Mouse (Mus musculus) layer of hippocampus, adult 18-20 months (tissue): ENCODE data around the gene Gcn1l1. TPM values are rescaled to one million over a fixed set of nuclear protein-coding genes. Genes with fewer than 3 reads are reported as not detected.

Experiments
- DNase-seq, 2 experiments: peaks; one replicate each; pipeline ENCODE4 v3.0.0; 2022; ENCODE audit warnings: low spot score in 2 of 2
- total RNA-seq, 2 experiments: library from RNA; stranded (reverse); gene quantifications; 2 replicates each; pipeline ENCODE4 v1.2.3; 2021

Gcn1l1 gene
- total RNA-seq, 2 experiments from 2014 or later = 64.0 to 68.7 TPM

- DNase-seq = no peak
Measured at GRCm38 (mm10) chr5:115534290-115534731, 30.7 kb upstream of the Gcn1l1 start.

DNA sequence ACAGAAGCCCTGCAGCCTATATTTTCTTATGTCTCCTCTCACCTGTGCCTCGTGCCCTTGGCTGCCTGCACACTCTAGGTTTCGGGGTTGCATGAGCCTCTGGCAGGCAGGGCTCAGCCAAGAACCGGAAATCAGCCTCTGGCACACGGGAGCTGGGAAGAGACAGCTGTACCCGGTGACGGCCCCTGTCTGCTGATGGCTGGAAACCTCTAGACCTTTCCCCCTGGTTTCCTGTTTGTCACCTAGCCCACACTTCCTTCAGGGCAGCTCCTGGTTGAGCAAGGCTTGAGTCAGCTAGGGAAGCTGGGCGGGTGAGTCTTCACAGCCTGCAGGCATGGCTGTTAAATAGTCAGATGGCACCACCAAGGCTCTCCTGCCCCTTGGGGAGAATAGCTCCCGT lies 30.2 kb upstream of the Gcn1l1 start:
- no peak for DNase-seq

DNA sequence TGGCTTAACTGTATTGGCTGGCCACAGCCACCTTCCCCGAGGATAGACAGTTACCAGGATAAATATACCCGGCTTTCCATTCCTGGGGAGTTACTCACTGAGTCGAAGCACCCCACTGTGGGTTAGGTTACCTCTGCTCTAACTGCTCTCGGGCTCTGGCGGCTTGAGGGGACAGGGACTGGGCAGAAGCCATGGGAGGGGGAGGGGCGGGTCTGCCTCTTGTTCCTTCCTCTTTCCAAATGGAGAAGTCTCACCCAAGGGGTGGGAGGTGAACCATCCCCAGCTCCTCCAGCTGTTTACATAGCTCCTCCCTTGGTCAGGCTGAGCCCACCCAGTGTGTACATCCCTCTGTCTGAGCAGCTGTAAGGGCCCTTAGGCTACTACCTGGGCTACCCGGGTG lies 29.4 kb upstream of the Gcn1l1 start:
- no peak for DNase-seq

DNA sequence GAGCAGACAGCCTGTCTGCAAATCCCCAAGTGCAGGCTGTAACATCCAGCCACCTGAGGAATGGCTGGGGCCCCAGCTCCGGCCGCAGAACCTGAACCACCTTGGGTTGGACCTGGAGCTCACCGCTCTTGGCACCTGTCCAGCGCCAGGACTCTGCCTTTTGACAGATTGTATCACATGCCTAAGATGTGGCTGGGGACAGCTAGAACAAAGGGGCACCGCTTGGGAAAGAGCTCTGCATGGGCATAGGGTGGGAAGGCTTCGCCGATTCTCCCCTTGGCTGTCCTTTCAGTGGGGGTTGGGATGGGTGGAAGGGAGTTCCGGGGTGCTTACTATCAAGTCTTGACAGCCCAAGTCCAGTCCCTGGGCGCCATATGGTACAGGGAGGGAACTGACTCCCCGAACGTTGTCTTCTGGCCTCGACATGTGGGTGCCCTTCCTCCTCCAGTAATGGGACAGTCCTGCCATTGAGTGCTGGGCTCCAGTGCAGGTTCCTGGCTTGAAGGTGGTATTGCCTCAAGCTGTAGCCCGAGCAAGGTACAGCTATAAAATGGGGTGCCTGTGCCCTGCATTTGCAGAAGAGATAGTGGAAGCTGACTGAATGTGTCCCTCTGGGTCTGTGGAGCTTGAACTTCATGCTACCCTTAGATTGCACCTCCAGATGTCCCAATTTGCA lies 26.9 kb upstream of the Gcn1l1 start:
- DNase-seq = no peak

GRCm38 (mm10) chr5:115538693-115539043 lies 26.4 kb upstream of the Gcn1l1 start:
- peak; percentile 76 to 97 for DNase-seq

GRCm38 (mm10) chr5:115542635-115543384 lies 22.2 kb upstream of the Gcn1l1 start:
- DNase-seq = no peak

DNA sequence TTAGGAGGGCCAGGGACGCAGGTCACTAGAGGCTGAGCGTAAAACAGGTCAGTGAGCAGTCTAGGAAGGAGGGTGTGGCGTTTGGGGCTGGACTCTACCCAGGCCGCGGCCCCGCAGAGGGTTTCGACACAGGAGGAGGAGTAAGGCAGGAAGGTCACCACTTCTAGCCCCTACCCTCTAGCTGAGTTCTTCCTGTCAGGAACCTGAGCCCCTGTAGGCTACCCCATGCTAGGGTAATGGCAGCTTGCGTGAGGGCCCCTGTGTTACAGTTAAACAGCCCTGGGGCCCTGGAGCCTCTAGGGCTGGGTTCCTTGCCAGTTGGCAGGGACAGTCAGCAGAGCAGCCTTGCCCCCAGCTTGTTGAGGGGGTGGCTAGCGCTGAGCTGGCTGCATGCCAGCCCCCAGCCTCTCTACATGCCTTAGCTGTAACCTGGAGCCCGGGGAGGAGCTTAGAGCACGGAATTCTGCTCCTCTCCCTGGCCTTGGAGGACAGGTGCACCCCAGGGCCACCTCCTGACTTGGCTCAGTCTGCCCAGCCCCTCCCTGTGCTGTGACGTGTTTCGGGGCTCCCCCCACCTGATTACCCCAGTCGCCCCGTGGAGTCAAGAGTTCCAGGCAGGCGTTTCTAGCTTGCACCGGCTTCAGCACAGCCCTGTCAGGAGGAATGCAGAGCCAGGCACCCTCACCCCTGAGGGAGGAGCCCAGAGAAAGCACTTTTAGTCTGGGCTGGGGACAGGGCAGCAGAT lies 21.4 kb upstream of the Gcn1l1 start:
- peak; percentile 60 to 83 for DNase-seq

DNA sequence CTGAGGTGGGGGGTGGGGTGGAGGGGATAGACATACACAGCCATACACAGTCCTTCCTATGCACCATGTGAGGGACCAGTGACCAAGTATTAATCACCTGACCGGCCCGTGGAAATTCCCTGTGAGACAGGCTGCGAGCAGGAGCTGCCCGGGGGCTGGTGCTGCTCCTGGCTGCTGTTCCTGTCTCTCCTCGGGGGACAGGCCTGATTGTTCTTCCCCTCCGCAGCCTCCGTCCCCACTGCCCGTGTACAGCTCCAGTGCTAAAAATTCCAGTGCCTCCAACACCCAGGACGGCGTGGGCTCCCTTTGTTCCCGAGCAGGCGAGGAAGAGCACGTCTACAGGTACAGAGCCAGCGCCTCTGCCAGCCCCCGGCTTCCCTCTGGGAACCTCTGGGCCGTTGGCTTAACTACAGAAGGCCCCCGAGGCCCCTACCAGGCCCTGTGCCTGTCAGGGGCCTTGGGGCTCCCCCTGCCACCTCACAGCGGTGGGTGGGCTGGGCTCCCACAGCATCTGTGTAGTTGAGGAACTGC lies 20.3 kb upstream of the Gcn1l1 start:
- DNase-seq = no peak

- DNase-seq = peak in 1 of 2 experiments; percentile 39
Measured at GRCm38 (mm10) chr5:115545636-115546035, 19.4 kb upstream of the Gcn1l1 start.

- no peak for DNase-seq
Measured at GRCm38 (mm10) chr5:115546536-115546935, 18.5 kb upstream of the Gcn1l1 start.

DNA sequence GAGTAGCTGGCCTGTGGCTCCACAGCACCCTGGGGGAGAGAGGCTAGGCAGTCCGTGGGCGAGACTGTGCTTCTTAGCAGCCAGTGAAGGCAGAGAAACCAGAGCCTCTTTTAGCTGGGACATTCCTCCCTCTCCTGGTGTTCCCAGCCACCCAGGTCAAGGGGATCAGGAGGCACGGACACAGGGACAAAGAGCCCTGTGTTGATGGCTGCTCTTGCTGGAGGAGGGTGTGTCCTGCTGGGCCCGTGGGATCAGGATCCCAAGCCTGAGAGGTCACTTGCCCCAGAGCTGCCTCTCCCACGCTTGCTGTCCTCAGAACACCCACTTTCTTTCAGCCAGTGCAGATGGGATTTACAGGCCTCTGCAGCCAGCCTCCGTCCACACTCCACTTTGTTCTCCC lies 18.0 kb upstream of the Gcn1l1 start:
- no peak for DNase-seq

- no peak for DNase-seq
Measured at GRCm38 (mm10) chr5:115547421-115547820, 17.6 kb upstream of the Gcn1l1 start.

DNA sequence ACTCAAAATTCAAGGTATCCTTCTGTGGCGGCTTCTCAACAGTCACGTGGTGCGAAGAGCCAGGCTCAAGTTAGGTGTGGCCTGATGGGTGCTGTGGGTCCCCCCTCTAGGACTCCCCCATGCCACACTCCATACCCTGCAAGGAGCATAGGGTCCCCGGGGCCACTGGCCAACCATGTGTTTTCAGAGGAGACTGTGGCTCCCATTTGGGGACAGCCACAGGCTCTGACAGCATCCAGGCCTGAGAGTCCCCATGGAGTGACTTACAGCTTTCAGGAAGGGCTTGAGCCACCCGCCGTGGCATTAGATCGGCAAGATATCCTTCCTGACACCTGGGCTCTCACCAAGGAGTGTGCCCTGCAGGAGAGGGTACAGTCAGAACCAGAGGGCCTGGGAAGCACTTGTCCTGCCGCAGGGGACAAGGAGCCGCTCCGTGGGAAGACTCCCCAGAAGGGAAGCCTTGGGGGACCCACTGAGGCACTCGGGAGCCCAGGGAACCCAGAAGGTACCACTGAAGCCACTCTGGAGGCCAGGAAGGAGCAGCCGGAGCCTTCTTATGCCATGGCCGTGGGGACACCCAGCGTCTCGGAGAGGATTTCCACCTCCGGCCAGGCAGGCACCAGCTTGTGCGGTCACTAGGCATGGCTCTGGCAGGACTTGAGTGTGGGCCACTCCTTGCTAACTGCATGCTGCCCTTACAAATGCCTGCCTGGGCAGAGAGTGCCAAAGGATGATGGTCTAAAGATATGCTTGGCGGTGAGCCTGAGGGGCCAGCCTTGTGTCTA lies 16.4 kb upstream of the Gcn1l1 start:
- DNase-seq = no peak

DNA sequence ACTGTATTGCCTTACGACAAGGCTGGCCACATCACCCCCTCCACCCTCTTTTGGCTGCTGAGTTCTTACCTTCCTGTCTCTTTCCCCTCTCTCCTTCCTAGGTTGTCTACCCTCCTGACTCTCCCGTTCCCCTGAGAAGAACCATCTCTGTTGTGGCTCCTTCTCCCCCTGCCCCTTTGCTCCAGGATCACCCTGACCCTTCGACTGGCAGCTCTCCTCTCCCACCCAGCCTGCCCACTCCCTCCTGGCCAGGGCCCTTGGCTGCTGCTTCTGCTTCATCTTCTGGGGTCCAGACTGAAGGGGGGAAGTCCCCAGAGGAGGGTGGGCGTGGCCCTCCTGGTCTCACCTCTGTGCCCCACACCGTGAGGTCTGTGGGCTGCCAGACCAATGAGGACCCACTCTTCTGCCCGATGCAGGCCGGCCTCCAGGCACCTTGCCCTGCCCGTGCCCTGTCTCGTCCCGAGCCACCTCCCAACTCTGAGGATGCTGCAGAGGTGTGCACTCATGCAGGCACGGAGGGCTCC lies 14.5 kb upstream of the Gcn1l1 start:
- DNase-seq = no peak

- DNase-seq = no peak
Measured at GRCm38 (mm10) chr5:115551386-115551785, 13.7 kb upstream of the Gcn1l1 start.

DNA sequence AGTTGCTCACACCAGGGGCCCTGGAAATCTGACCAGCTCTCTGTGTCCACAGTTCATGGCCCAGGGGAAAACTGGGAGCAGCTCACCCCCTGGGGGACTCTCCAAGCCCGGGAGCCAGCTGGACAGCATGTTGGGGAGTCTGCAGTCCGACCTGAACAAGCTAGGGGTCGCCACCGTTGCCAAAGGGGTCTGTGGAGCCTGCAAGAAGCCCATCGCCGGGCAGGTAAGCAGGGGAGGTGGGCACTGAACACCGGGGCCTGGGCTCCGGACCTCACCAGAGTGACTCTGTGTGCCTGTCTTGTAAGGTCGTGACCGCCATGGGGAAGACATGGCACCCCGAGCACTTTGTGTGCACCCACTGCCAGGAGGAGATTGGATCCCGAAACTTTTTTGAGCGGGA lies 13.3 kb upstream of the Gcn1l1 start:
- DNase-seq = no peak

- no peak for DNase-seq
Measured at GRCm38 (mm10) chr5:115553801-115554420, 11.1 kb upstream of the Gcn1l1 start.

GRCm38 (mm10) chr5:115554536-115555291 lies 10.3 kb upstream of the Gcn1l1 start:
- no peak for DNase-seq

- peak; percentile 59 to 87 for DNase-seq
Measured at GRCm38 (mm10) chr5:115556217-115556616, 8.8 kb upstream of the Gcn1l1 start.
